Mouse (Mus musculus): ENCODE data around the gene Pbld1. TPM values are rescaled to one million over a fixed set of nuclear protein-coding genes. Genes with fewer than 3 reads are reported as not detected.

Gene Pbld1
- polyA plus RNA-seq, 1 experiment from 2014 or later, result 0.58 TPM

- H3K27ac ChIP-seq (replicated peaks; ENCODE audit: low read depth, low read length), result no peak overlapping the region
- H3K4me3 ChIP-seq (ENCODE audit: low read depth, low read length), result no peak overlapping the region
- H3K9me3 ChIP-seq (ENCODE audit: control insufficient read depth, low read length), result no peaks in the 10 kb centered on the region
- 94% methylated on average over 8 of the region's 8 CpGs for WGBS
- no peaks in the 10 kb centered on the region for H3K27me3 ChIP-seq (replicated peaks; ENCODE audit: control insufficient read depth, insufficient read depth, low read length)
- no peaks in the 10 kb centered on the region for H3K36me3 ChIP-seq (ENCODE audit: control insufficient read depth, insufficient read depth, low read length)
- DNase-seq (ENCODE audit: low spot score) (no peak), ATAC-seq (ENCODE audit: low read depth) (no peak)
- H3K4me2 ChIP-seq (ENCODE audit: low read depth, low read length), result no peak overlapping the region
- H3K9ac ChIP-seq (ENCODE audit: low read depth, low read length), result no peak overlapping the region
- H3K4me1 ChIP-seq (ENCODE audit: control insufficient read depth, insufficient read depth, low read length), result no peaks in the 10 kb centered on the region
Measured at GRCm38 (mm10) chr10:63117583-63117982, 57.6 kb downstream of the Pbld1 start.

GRCm38 (mm10) chr10:63119916-63120315, 60.0 kb downstream of the Pbld1 start:
- Histone ChIP-seq H3K4me1 (ENCODE audit: control insufficient read depth, insufficient read depth, low read length) (no peaks in the 10 kb centered on the region), H3K36me3 (ENCODE audit: control insufficient read depth, insufficient read depth, low read length) (no peaks in the 10 kb centered on the region), H3K4me3 (ENCODE audit: low read depth, low read length) (no peak overlapping the region), H3K4me2 (ENCODE audit: low read depth, low read length) (no peak overlapping the region), H3K9me3 (ENCODE audit: control insufficient read depth, low read length) (no peaks in the 10 kb centered on the region), H3K9ac (ENCODE audit: low read depth, low read length) (no peak overlapping the region), H3K27ac (replicated peaks; ENCODE audit: low read depth, low read length) (no peak overlapping the region), H3K27me3 (replicated peaks; ENCODE audit: control insufficient read depth, insufficient read depth, low read length) (no peaks in the 10 kb centered on the region)
- WGBS, result 78% methylated on average over 14 of the region's 14 CpGs
- DNase-seq (ENCODE audit: low spot score), result no peak
- no peak for ATAC-seq (ENCODE audit: low read depth)

GRCm38 (mm10) chr10:63121961-63122360, 62.0 kb downstream of the Pbld1 start:
- Histone ChIP-seq H3K36me3 (ENCODE audit: control insufficient read depth, insufficient read depth, low read length) (no peaks in the 10 kb centered on the region), H3K4me2 (ENCODE audit: low read depth, low read length) (no peak overlapping the region), H3K4me1 (ENCODE audit: control insufficient read depth, insufficient read depth, low read length) (no peaks in the 10 kb centered on the region), H3K9ac (ENCODE audit: low read depth, low read length) (no peak overlapping the region), H3K9me3 (ENCODE audit: control insufficient read depth, low read length) (no peaks in the 10 kb centered on the region), H3K4me3 (ENCODE audit: low read depth, low read length) (no peak overlapping the region), H3K27me3 (replicated peaks; ENCODE audit: control insufficient read depth, insufficient read depth, low read length) (no peaks in the 10 kb centered on the region), H3K27ac (replicated peaks; ENCODE audit: low read depth, low read length) (no peak overlapping the region)
- 86% methylated on average over 14 of the region's 14 CpGs for whole genome bisulfite sequencing
- ATAC-seq (ENCODE audit: low read depth) (no peak), DNase-seq (ENCODE audit: low spot score) (no peak)

GRCm38 (mm10) chr10:63122516-63122915, 62.6 kb downstream of the Pbld1 start:
- Histone ChIP-seq H3K9me3 (ENCODE audit: control insufficient read depth, low read length) (no peaks in the 10 kb centered on the region), H3K4me3 (ENCODE audit: low read depth, low read length) (no peak overlapping the region), H3K27me3 (replicated peaks; ENCODE audit: control insufficient read depth, insufficient read depth, low read length) (no peaks in the 10 kb centered on the region), H3K4me1 (ENCODE audit: control insufficient read depth, insufficient read depth, low read length) (no peaks in the 10 kb centered on the region), H3K27ac (replicated peaks; ENCODE audit: low read depth, low read length) (no peak overlapping the region), H3K4me2 (ENCODE audit: low read depth, low read length) (no peak overlapping the region), H3K36me3 (ENCODE audit: control insufficient read depth, insufficient read depth, low read length) (no peaks in the 10 kb centered on the region), H3K9ac (ENCODE audit: low read depth, low read length) (no peak overlapping the region)
- DNase-seq (ENCODE audit: low spot score) (peak; percentile 51), ATAC-seq (ENCODE audit: low read depth) (no peak)
- WGBS, result 31% methylated on average over 8 of the region's 8 CpGs

- H3K27ac ChIP-seq (replicated peaks; ENCODE audit: low read depth, low read length), result no peak overlapping the region
- ATAC-seq (ENCODE audit: low read depth) (no peak), DNase-seq (ENCODE audit: low spot score) (no peak)
- H3K4me3 ChIP-seq (ENCODE audit: low read depth, low read length), result no peak overlapping the region
- no peaks in the 10 kb centered on the region for H3K9me3 ChIP-seq (ENCODE audit: control insufficient read depth, low read length)
- WGBS, result 77% methylated on average over 8 of the region's 8 CpGs
- H3K36me3 ChIP-seq (ENCODE audit: control insufficient read depth, insufficient read depth, low read length), result no peaks in the 10 kb centered on the region
- H3K9ac ChIP-seq (ENCODE audit: low read depth, low read length), result no peak overlapping the region
- no peaks in the 10 kb centered on the region for H3K27me3 ChIP-seq (replicated peaks; ENCODE audit: control insufficient read depth, insufficient read depth, low read length)
- no peak overlapping the region for H3K4me2 ChIP-seq (ENCODE audit: low read depth, low read length)
- no peaks in the 10 kb centered on the region for H3K4me1 ChIP-seq (ENCODE audit: control insufficient read depth, insufficient read depth, low read length)
Measured at GRCm38 (mm10) chr10:63123141-63123540, 63.2 kb downstream of the Pbld1 start.

GRCm38 (mm10) chr10:63124016-63124415, 64.1 kb downstream of the Pbld1 start:
- H3K4me2 ChIP-seq (ENCODE audit: low read depth, low read length), result no peak overlapping the region
- ATAC-seq (ENCODE audit: low read depth), result no peak
- 91% methylated on average over 10 of the region's 10 CpGs for WGBS
- H3K9ac ChIP-seq (ENCODE audit: low read depth, low read length), result no peak overlapping the region
- H3K4me1 ChIP-seq (ENCODE audit: control insufficient read depth, insufficient read depth, low read length), result no peaks in the 10 kb centered on the region
- no peaks in the 10 kb centered on the region for H3K36me3 ChIP-seq (ENCODE audit: control insufficient read depth, insufficient read depth, low read length)
- no peak overlapping the region for H3K27ac ChIP-seq (replicated peaks; ENCODE audit: low read depth, low read length)
- H3K9me3 ChIP-seq (ENCODE audit: control insufficient read depth, low read length), result no peaks in the 10 kb centered on the region
- no peak overlapping the region for H3K4me3 ChIP-seq (ENCODE audit: low read depth, low read length)
- H3K27me3 ChIP-seq (replicated peaks; ENCODE audit: control insufficient read depth, insufficient read depth, low read length), result no peaks in the 10 kb centered on the region
- DNase-seq (ENCODE audit: low spot score), result no peak

GRCm38 (mm10) chr10:63125343-63125742, 65.4 kb downstream of the Pbld1 start:
- H3K4me2 ChIP-seq (ENCODE audit: low read depth, low read length), result no peak overlapping the region
- no peaks in the 10 kb centered on the region for H3K36me3 ChIP-seq (ENCODE audit: control insufficient read depth, insufficient read depth, low read length)
- no peak for DNase-seq (ENCODE audit: low spot score)
- no peaks in the 10 kb centered on the region for H3K9me3 ChIP-seq (ENCODE audit: control insufficient read depth, low read length)
- H3K27me3 ChIP-seq (replicated peaks; ENCODE audit: control insufficient read depth, insufficient read depth, low read length), result no peaks in the 10 kb centered on the region
- no peak overlapping the region for H3K4me3 ChIP-seq (ENCODE audit: low read depth, low read length)
- no peak for ATAC-seq (ENCODE audit: low read depth)
- H3K27ac ChIP-seq (replicated peaks; ENCODE audit: low read depth, low read length), result no peak overlapping the region
- no peak overlapping the region for H3K9ac ChIP-seq (ENCODE audit: low read depth, low read length)
- WGBS, result 39% methylated on average over 11 of the region's 11 CpGs
- H3K4me1 ChIP-seq (ENCODE audit: control insufficient read depth, insufficient read depth, low read length), result no peaks in the 10 kb centered on the region

- no peak for ATAC-seq (ENCODE audit: low read depth)
- Histone ChIP-seq H3K4me1 (ENCODE audit: control insufficient read depth, insufficient read depth, low read length) (no peaks in the 10 kb centered on the region), H3K9ac (ENCODE audit: low read depth, low read length) (no peak overlapping the region), H3K4me2 (ENCODE audit: low read depth, low read length) (no peak overlapping the region), H3K9me3 (ENCODE audit: control insufficient read depth, low read length) (no peaks in the 10 kb centered on the region), H3K36me3 (ENCODE audit: control insufficient read depth, insufficient read depth, low read length) (no peaks in the 10 kb centered on the region), H3K27me3 (replicated peaks; ENCODE audit: control insufficient read depth, insufficient read depth, low read length) (no peaks in the 10 kb centered on the region), H3K27ac (replicated peaks; ENCODE audit: low read depth, low read length) (no peak overlapping the region), H3K4me3 (ENCODE audit: low read depth, low read length) (no peak overlapping the region)
- DNase-seq (ENCODE audit: low spot score), result no peak
- 73% methylated on average over 4 of the region's 4 CpGs for WGBS
Measured at GRCm38 (mm10) chr10:63126116-63126515, 66.2 kb downstream of the Pbld1 start.

- 85% methylated on average over 6 of the region's 6 CpGs for WGBS
- Histone ChIP-seq H3K4me2 (ENCODE audit: low read depth, low read length) (no peak overlapping the region), H3K4me1 (ENCODE audit: control insufficient read depth, insufficient read depth, low read length) (no peaks in the 10 kb centered on the region), H3K9ac (ENCODE audit: low read depth, low read length) (no peak overlapping the region), H3K27me3 (replicated peaks; ENCODE audit: control insufficient read depth, insufficient read depth, low read length) (no peaks in the 10 kb centered on the region), H3K27ac (replicated peaks; ENCODE audit: low read depth, low read length) (no peak overlapping the region), H3K4me3 (ENCODE audit: low read depth, low read length) (no peak overlapping the region), H3K36me3 (ENCODE audit: control insufficient read depth, insufficient read depth, low read length) (no peaks in the 10 kb centered on the region), H3K9me3 (ENCODE audit: control insufficient read depth, low read length) (no peaks in the 10 kb centered on the region)
- DNase-seq (ENCODE audit: low spot score) (no peak), ATAC-seq (ENCODE audit: low read depth) (no peak)
Measured at GRCm38 (mm10) chr10:63127156-63127555, 67.2 kb downstream of the Pbld1 start.

Measured in embryonic facial prominence, embryonic 14.5 days (tissue).